Mouse (Mus musculus): ENCODE results near the gene Elp6. TPM values are rescaled to one million over a fixed set of nuclear protein-coding genes. Genes with fewer than 3 reads are reported as not detected.

Elp6 gene
- polyA plus RNA-seq, 1 experiment from 2014 or later, result 28.8 TPM

- no peak overlapping the region for H3K9ac ChIP-seq
- WGBS, result 50% methylated on average over 6 of the region's 6 CpGs
- no peak for ATAC-seq (replicated peaks; ENCODE audit: low FRiP score)
- H3K9me3 ChIP-seq (replicated peaks), result no peaks in the 10 kb centered on the region
- H3K27ac ChIP-seq, result no peak overlapping the region; the same call in 1 of the 2 replicates
- H3K36me3 ChIP-seq, result no peaks in the 10 kb centered on the region
- peaks cover 6% of the 10 kb centered on the region for H3K4me1 ChIP-seq
- no peak overlapping the region for H3K4me3 ChIP-seq (replicated peaks)
- H3K4me2 ChIP-seq, result no peak overlapping the region
- H3K27me3 ChIP-seq, result no peaks in the 10 kb centered on the region
Observed at GRCm38 (mm10) chr9:110343805-110344204, 38.8 kb downstream of the Elp6 start.

- 31% methylated on average over 7 of the region's 7 CpGs for WGBS
- Histone ChIP-seq H3K27me3 (no peaks in the 10 kb centered on the region), H3K9me3 (replicated peaks) (no peaks in the 10 kb centered on the region), H3K9ac (no peak overlapping the region), H3K27ac (no peak overlapping the region), H3K4me2 (no peak overlapping the region), H3K36me3 (no peaks in the 10 kb centered on the region), H3K4me1 (peaks cover 9% of the 10 kb centered on the region), H3K4me3 (replicated peaks) (no peak overlapping the region)
- no peak for ATAC-seq (replicated peaks; ENCODE audit: low FRiP score)
Observed at GRCm38 (mm10) chr9:110345057-110345739, 40.2 kb downstream of the Elp6 start.

GRCm38 (mm10) chr9:110348899-110349298 is 43.9 kb downstream of the Elp6 start:
- no peak overlapping the region for H3K4me3 ChIP-seq (replicated peaks)
- ATAC-seq (replicated peaks; ENCODE audit: low FRiP score), result no peak
- peaks cover 4% of the 10 kb centered on the region; the same call in 1 of the 2 replicates for H3K36me3 ChIP-seq
- no peaks in the 10 kb centered on the region for H3K9me3 ChIP-seq (replicated peaks)
- 74% methylated on average over 4 of the region's 4 CpGs for WGBS
- H3K27me3 ChIP-seq, result no peaks in the 10 kb centered on the region
- H3K4me1 ChIP-seq, result peaks cover 9% of the 10 kb centered on the region
- no peak overlapping the region for H3K4me2 ChIP-seq
- no peak overlapping the region for H3K9ac ChIP-seq
- H3K27ac ChIP-seq, result no peak overlapping the region

GRCm38 (mm10) chr9:110350188-110350587 is 45.2 kb downstream of the Elp6 start:
- H3K27me3 ChIP-seq, result no peaks in the 10 kb centered on the region
- 91% methylated on average over 5 of the region's 5 CpGs for WGBS
- no peak for ATAC-seq (replicated peaks; ENCODE audit: low FRiP score)
- peaks cover 4% of the 10 kb centered on the region; the same call in 1 of the 2 replicates for H3K36me3 ChIP-seq
- peaks cover 6% of the 10 kb centered on the region for H3K4me1 ChIP-seq
- H3K4me3 ChIP-seq (replicated peaks), result no peak overlapping the region
- no peak overlapping the region for H3K4me2 ChIP-seq
- H3K9me3 ChIP-seq (replicated peaks), result no peaks in the 10 kb centered on the region
- H3K9ac ChIP-seq, result no peak overlapping the region
- no peak overlapping the region for H3K27ac ChIP-seq

- 77% methylated on average over 5 of the region's 5 CpGs for WGBS
- Histone ChIP-seq H3K9ac (no peak overlapping the region), H3K36me3 (peaks cover 6% of the 10 kb centered on the region; the same call in 1 of the 2 replicates), H3K27ac (no peak overlapping the region), H3K4me2 (no peak overlapping the region), H3K9me3 (replicated peaks) (no peaks in the 10 kb centered on the region), H3K27me3 (no peaks in the 10 kb centered on the region), H3K4me1 (peaks cover 2% of the 10 kb centered on the region; the same call in 1 of the 2 replicates), H3K4me3 (replicated peaks) (no peak overlapping the region)
- no peak for ATAC-seq (replicated peaks; ENCODE audit: low FRiP score)
Observed at GRCm38 (mm10) chr9:110350612-110351011, 45.6 kb downstream of the Elp6 start.

- 86% methylated on average over 2 of the region's 2 CpGs for WGBS
- no peak for ATAC-seq (replicated peaks; ENCODE audit: low FRiP score)
- peaks cover 8% of the 10 kb centered on the region; the same call in 1 of the 2 replicates for H3K36me3 ChIP-seq
Observed at GRCm38 (mm10) chr9:110351350-110351749, 46.4 kb downstream of the Elp6 start.

GRCm38 (mm10) chr9:110351932-110352632 is 47.1 kb downstream of the Elp6 start:
- Histone ChIP-seq H3K4me1 (0 out of 2 replicates have a peak, but pooled peaks cover 2% of the 10 kb centered on the region), H3K9me3 (replicated peaks) (no peaks in the 10 kb centered on the region), H3K9ac (no peak overlapping the region), H3K4me2 (no peak overlapping the region), H3K4me3 (replicated peaks) (no peak overlapping the region), H3K27me3 (no peaks in the 10 kb centered on the region), H3K27ac (no peak overlapping the region), H3K36me3 (peaks cover 8% of the 10 kb centered on the region; the same call in 1 of the 2 replicates)
- 91% methylated on average over 8 of the region's 8 CpGs for WGBS
- ATAC-seq (replicated peaks; ENCODE audit: low FRiP score), result no peak

More at GRCm38 (mm10) chr9:110351350-110351749, 46.4 kb downstream of the Elp6 start:
- Histone ChIP-seq H3K9ac (no peak overlapping the region), H3K4me2 (no peak overlapping the region), H3K27ac (no peak overlapping the region), H3K9me3 (replicated peaks) (no peaks in the 10 kb centered on the region), H3K4me3 (replicated peaks) (no peak overlapping the region), H3K4me1 (0 out of 2 replicates have a peak, but pooled peaks cover 2% of the 10 kb centered on the region), H3K27me3 (no peaks in the 10 kb centered on the region)

- no peaks in the 10 kb centered on the region for H3K27me3 ChIP-seq
- H3K4me1 ChIP-seq, result no peaks in the 10 kb centered on the region
- no peak overlapping the region for H3K9ac ChIP-seq
- 66% methylated on average over 2 of the region's 2 CpGs for WGBS
- H3K36me3 ChIP-seq, result peaks cover 16% of the 10 kb centered on the region
- no peak overlapping the region for H3K4me2 ChIP-seq
- no peaks in the 10 kb centered on the region for H3K9me3 ChIP-seq (replicated peaks)
- no peak overlapping the region for H3K4me3 ChIP-seq (replicated peaks)
- no peak for ATAC-seq (replicated peaks; ENCODE audit: low FRiP score)
- no peak overlapping the region for H3K27ac ChIP-seq
Observed at GRCm38 (mm10) chr9:110358341-110358740, 53.4 kb downstream of the Elp6 start.

GRCm38 (mm10) chr9:110361299-110361698 is 56.3 kb downstream of the Elp6 start:
- 0 out of 2 replicates have a peak, but pooled peaks cover 3% of the 10 kb centered on the region for H3K4me1 ChIP-seq
- ATAC-seq (replicated peaks; ENCODE audit: low FRiP score), result no peak
- H3K27ac ChIP-seq, result no peak overlapping the region
- no peaks in the 10 kb centered on the region for H3K27me3 ChIP-seq
- peaks cover 31% of the 10 kb centered on the region for H3K36me3 ChIP-seq
- WGBS, result 43% methylated on average over 12 of the region's 12 CpGs
- H3K4me2 ChIP-seq, result no peak overlapping the region
- H3K4me3 ChIP-seq (replicated peaks), result no peak overlapping the region
- H3K9me3 ChIP-seq (replicated peaks), result no peaks in the 10 kb centered on the region
- no peak overlapping the region for H3K9ac ChIP-seq

- Histone ChIP-seq H3K27ac (no peak overlapping the region), H3K27me3 (no peaks in the 10 kb centered on the region), H3K4me3 (replicated peaks) (no peak overlapping the region), H3K36me3 (peaks cover 34% of the 10 kb centered on the region), H3K4me2 (no peak overlapping the region), H3K4me1 (0 out of 2 replicates have a peak, but pooled peaks cover 7% of the 10 kb centered on the region), H3K9ac (no peak overlapping the region), H3K9me3 (replicated peaks) (no peaks in the 10 kb centered on the region)
- WGBS, result 86% methylated on average over 10 of the region's 10 CpGs
- no peak for ATAC-seq (replicated peaks; ENCODE audit: low FRiP score)
Observed at GRCm38 (mm10) chr9:110362337-110362736, 57.4 kb downstream of the Elp6 start.

GRCm38 (mm10) chr9:110366746-110367145 is 61.8 kb downstream of the Elp6 start:
- no peak overlapping the region for H3K4me3 ChIP-seq (replicated peaks)
- no peaks in the 10 kb centered on the region for H3K9me3 ChIP-seq (replicated peaks)
- peaks cover 40% of the 10 kb centered on the region for H3K36me3 ChIP-seq
- ATAC-seq (replicated peaks; ENCODE audit: low FRiP score), result no peak
- H3K27me3 ChIP-seq, result no peaks in the 10 kb centered on the region
- H3K4me2 ChIP-seq, result no peak overlapping the region
- no peak overlapping the region for H3K27ac ChIP-seq
- H3K9ac ChIP-seq, result no peak overlapping the region
- WGBS, result 71% methylated on average over 5 of the region's 5 CpGs
- H3K4me1 ChIP-seq, result 0 out of 2 replicates have a peak, but pooled peaks cover 7% of the 10 kb centered on the region

GRCm38 (mm10) chr9:110369860-110370259 is 64.9 kb downstream of the Elp6 start:
- peaks cover 42% of the 10 kb centered on the region for H3K36me3 ChIP-seq
- 0 out of 2 replicates have a peak, but pooled peaks cover 7% of the 10 kb centered on the region for H3K4me1 ChIP-seq
- no peaks in the 10 kb centered on the region for H3K27me3 ChIP-seq
- no peak overlapping the region for H3K27ac ChIP-seq
- H3K9me3 ChIP-seq (replicated peaks), result no peaks in the 10 kb centered on the region
- no peak overlapping the region for H3K4me3 ChIP-seq (replicated peaks)
- no peak overlapping the region for H3K4me2 ChIP-seq
- 86% methylated on average over 3 of the region's 3 CpGs for WGBS
- no peak for ATAC-seq (replicated peaks; ENCODE audit: low FRiP score)
- H3K9ac ChIP-seq, result no peak overlapping the region
